Mouse (Mus musculus) CH12.LX (cell line): ENCODE results near the gene Hells. TPM values are rescaled to one million over a fixed set of nuclear protein-coding genes. Genes with fewer than 3 reads are reported as not detected.
A peak's percentile ranks its signal among the peaks of the same experiment; 100 is the strongest.

Experiments
- DNase-seq: peaks from one replicate; pipeline ENCODE4 v3.0.0-alpha.2; 2013; ENCODE audit errors: extremely low read depth
- H3K27ac ChIP-seq: 2 replicates; pipeline ENCODE4 v1.5.1; 2012; ENCODE audit warnings: low read depth, mild to moderate bottlenecking, control low read depth, moderate library complexity; ENCODE audit not compliant: insufficient read depth
- H3K27me3 ChIP-seq: replicated peaks from 2 replicates; pipeline ENCODE3; 2012; ENCODE audit warnings: inconsistent platforms
- H3K36me3 ChIP-seq, 2 experiments: replicated peaks in 1 of 2; 2 replicates each; pipeline versions ENCODE3 to v1.6.1; 2012; ENCODE audit warnings: inconsistent platforms in 1 of 2, low read length in 1 of 2, mild to moderate bottlenecking in 1 of 2, mixed read lengths in 1 of 2, moderate library complexity in 1 of 2; ENCODE audit not compliant: control insufficient read depth in 1 of 2, insufficient read depth in 1 of 2
- H3K4me1 ChIP-seq, 2 experiments: 2 replicates each; pipeline ENCODE4 v1.6.1; 2012; ENCODE audit warnings: inconsistent platforms in 1 of 2, moderate library complexity in 1 of 2; ENCODE audit not compliant: insufficient read depth in 2 of 2, control insufficient read depth in 1 of 2
- H3K4me2 ChIP-seq: 2 replicates; pipeline ENCODE4 v1.6.1; 2012; ENCODE audit warnings: low read depth, mild to moderate bottlenecking, control low read depth; ENCODE audit not compliant: poor library complexity, insufficient read depth, severe bottlenecking
- H3K4me3 ChIP-seq, 3 experiments: fragments of 150-350 bp in 1 of 3; sonication (generic) in 1 of 3; replicated peaks in 1 of 3; 2 replicates each; pipeline versions ENCODE3 to v1.5.1; 2011 to 2012; ENCODE audit warnings: low read depth in 2 of 3, low read length in 2 of 3, mild to moderate bottlenecking in 2 of 3, moderate library complexity in 2 of 3, control low read depth in 1 of 3, improper control_type of control experiment in 1 of 3, inconsistent platforms in 1 of 3, mixed read lengths in 1 of 3; ENCODE audit not compliant: poor library complexity in 1 of 3
- H3K79me2 ChIP-seq: replicated peaks from 2 replicates; pipeline ENCODE4 v1.6.1; 2012; ENCODE audit warnings: mild to moderate bottlenecking, moderate library complexity; ENCODE audit not compliant: control insufficient read depth, poor library complexity, insufficient read depth, severe bottlenecking; ENCODE audit errors: extremely low read depth
- H3K9ac ChIP-seq: 2 replicates; pipeline ENCODE4 v1.6.1; 2012; ENCODE audit warnings: low read depth, mild to moderate bottlenecking, control low read depth, moderate library complexity; ENCODE audit not compliant: insufficient read depth
- H3K9me3 ChIP-seq: replicated peaks from 2 replicates; pipeline ENCODE3; 2012; ENCODE audit warnings: low read length, inconsistent platforms, mixed read lengths
- BHLHE40 ChIP-seq: IDR thresholded peaks from 2 replicates; pipeline ENCODE4 v1.6.1; 2011; ENCODE audit warnings: mild to moderate bottlenecking, low read depth, low read length, improper control_type of control experiment
- CHD1 ChIP-seq: IDR thresholded peaks from 2 replicates; pipeline ENCODE4 v1.6.1; 2012; ENCODE audit warnings: low read depth, low read length, improper control_type of control experiment, inconsistent platforms
- CHD2 ChIP-seq: IDR thresholded peaks from 2 replicates; pipeline ENCODE4 v1.6.1; 2011; ENCODE audit warnings: low read length, improper control_type of control experiment
- CTCF ChIP-seq, 2 experiments: IDR thresholded peaks in 1 of 2; conservative IDR thresholded peaks in 1 of 2; 2 replicates each; pipeline ENCODE4 v1.5.1; 2011 to 2012; ENCODE audit warnings: low read depth in 2 of 2, low read length in 2 of 2, improper control_type of control experiment in 1 of 2, inconsistent platforms in 1 of 2, mild to moderate bottlenecking in 1 of 2, moderate library complexity in 1 of 2
- E2F4 ChIP-seq: IDR thresholded peaks from 2 replicates; pipeline ENCODE4 v1.6.1; 2011; ENCODE audit warnings: low read depth, low read length, improper control_type of control experiment; ENCODE audit not compliant: insufficient replicate concordance
- ELF1 ChIP-seq: IDR thresholded peaks from 2 replicates; pipeline ENCODE4 v1.6.1; 2014; ENCODE audit warnings: low read depth, mild to moderate bottlenecking, inconsistent platforms, low read length, improper control_type of control experiment
- EP300 ChIP-seq: IDR thresholded peaks from 2 replicates; pipeline ENCODE4 v1.6.1; 2011; ENCODE audit warnings: low read length, improper control_type of control experiment
- ETS1 ChIP-seq: conservative IDR thresholded peaks from 2 replicates; pipeline ENCODE4 v1.6.1; 2012; ENCODE audit warnings: low read depth, mild to moderate bottlenecking, inconsistent platforms, low read length, improper control_type of control experiment, moderate library complexity
- GABPA ChIP-seq: IDR thresholded peaks from 2 replicates; pipeline ENCODE4 v1.6.1; 2012; ENCODE audit warnings: low read depth, low read length, improper control_type of control experiment, inconsistent platforms; ENCODE audit not compliant: insufficient replicate concordance
- HCFC1 ChIP-seq: IDR thresholded peaks from 2 replicates; pipeline ENCODE4 v1.6.1; 2012; ENCODE audit warnings: low read depth, mild to moderate bottlenecking, inconsistent platforms, low read length, improper control_type of control experiment
- IRF4 ChIP-seq: IDR thresholded peaks from 2 replicates; pipeline ENCODE4 v1.6.1; 2014; ENCODE audit warnings: low read depth, mild to moderate bottlenecking, inconsistent platforms, low read length, improper control_type of control experiment
- JUN ChIP-seq: IDR thresholded peaks from 2 replicates; pipeline ENCODE4 v1.6.1; 2011; ENCODE audit warnings: low read depth, mild to moderate bottlenecking, low read length, improper control_type of control experiment, moderate library complexity; ENCODE audit not compliant: insufficient read depth
- JUND ChIP-seq: conservative IDR thresholded peaks from 2 replicates; pipeline ENCODE4 v1.6.1; 2011; ENCODE audit warnings: low read depth, low read length, improper control_type of control experiment
- KAT2A ChIP-seq: IDR thresholded peaks from 2 replicates; pipeline ENCODE4 v1.6.1; 2012; ENCODE audit warnings: low read length, improper control_type of control experiment, inconsistent platforms; ENCODE audit not compliant: insufficient replicate concordance
- MAFK ChIP-seq: IDR thresholded peaks from 2 replicates; pipeline ENCODE4 v1.6.1; 2011; ENCODE audit warnings: low read length, improper control_type of control experiment; ENCODE audit not compliant: insufficient replicate concordance
- MAX ChIP-seq: IDR thresholded peaks from 2 replicates; pipeline ENCODE4 v1.6.1; 2011; ENCODE audit warnings: low read length, improper control_type of control experiment
- MAZ ChIP-seq: IDR thresholded peaks from 2 replicates; pipeline ENCODE4 v1.6.1; 2012; ENCODE audit warnings: low read depth, mild to moderate bottlenecking, inconsistent platforms, low read length, improper control_type of control experiment, moderate library complexity
- MEF2A ChIP-seq: IDR thresholded peaks from 2 replicates; pipeline ENCODE4 v1.6.1; 2014; ENCODE audit warnings: low read depth, mild to moderate bottlenecking, inconsistent platforms, low read length, improper control_type of control experiment, borderline replicate concordance
- MXI1 ChIP-seq: IDR thresholded peaks from 2 replicates; pipeline ENCODE4 v1.6.1; 2011; ENCODE audit warnings: mild to moderate bottlenecking, low read depth, low read length, improper control_type of control experiment
- MYC ChIP-seq: IDR thresholded peaks from 2 replicates; pipeline ENCODE4 v1.6.1; 2011; ENCODE audit warnings: low read depth, mild to moderate bottlenecking, improper control_type of control experiment, low read length
- NELFE ChIP-seq: IDR thresholded peaks from 2 replicates; pipeline ENCODE4 v1.6.1; 2011; ENCODE audit warnings: low read depth, low read length, improper control_type of control experiment
- NRF1 ChIP-seq: IDR thresholded peaks from 2 replicates; pipeline ENCODE4 v1.6.1; 2014; ENCODE audit warnings: low read depth, mild to moderate bottlenecking, inconsistent platforms, low read length, improper control_type of control experiment, moderate library complexity
- PAX5 ChIP-seq: IDR thresholded peaks from 2 replicates; pipeline ENCODE4 v1.6.1; 2012; ENCODE audit warnings: low read length, inconsistent platforms, mixed read lengths
- POLR2A ChIP-seq: IDR thresholded peaks from 2 replicates; pipeline ENCODE4 v1.6.1; 2011; ENCODE audit warnings: low read depth, mild to moderate bottlenecking, improper control_type of control experiment, low read length
- POLR2AphosphoS2 ChIP-seq: IDR thresholded peaks from 2 replicates; pipeline ENCODE4 v1.6.1; 2011; ENCODE audit warnings: low read depth, low read length, improper control_type of control experiment
- RAD21 ChIP-seq: IDR thresholded peaks from 2 replicates; pipeline ENCODE4 v1.6.1; 2011; ENCODE audit warnings: low read depth, mild to moderate bottlenecking, low read length, improper control_type of control experiment, moderate library complexity
- RCOR1 ChIP-seq: conservative IDR thresholded peaks from 2 replicates; pipeline ENCODE4 v1.6.1; 2012; ENCODE audit warnings: low read depth, mild to moderate bottlenecking, inconsistent platforms, low read length, improper control_type of control experiment
- SIN3A ChIP-seq: IDR thresholded peaks from 2 replicates; pipeline ENCODE4 v1.6.1; 2012; ENCODE audit warnings: low read length, improper control_type of control experiment, inconsistent platforms
- SMC3 ChIP-seq: IDR thresholded peaks from 2 replicates; pipeline ENCODE4 v1.6.1; 2011; ENCODE audit warnings: low read depth, low read length, improper control_type of control experiment
- TBP ChIP-seq: conservative IDR thresholded peaks from 2 replicates; pipeline ENCODE4 v1.6.1; 2011; ENCODE audit warnings: low read depth, low read length, improper control_type of control experiment
- TCF12 ChIP-seq: IDR thresholded peaks from 2 replicates; pipeline ENCODE4 v1.6.1; 2014; ENCODE audit warnings: low read depth, mild to moderate bottlenecking, inconsistent platforms, low read length, improper control_type of control experiment
- UBTF ChIP-seq: IDR thresholded peaks from 2 replicates; pipeline ENCODE4 v1.6.1; 2012; ENCODE audit warnings: low read depth, mild to moderate bottlenecking, inconsistent platforms, low read length, improper control_type of control experiment, moderate library complexity
- USF1 ChIP-seq: IDR thresholded peaks from 2 replicates; pipeline ENCODE4 v1.6.1; 2014; ENCODE audit warnings: low read depth, mild to moderate bottlenecking, inconsistent platforms, low read length, improper control_type of control experiment
- USF2 ChIP-seq: conservative IDR thresholded peaks from 2 replicates; pipeline ENCODE4 v1.6.1; 2011; ENCODE audit warnings: low read depth, low read length, improper control_type of control experiment
- ZC3H11A ChIP-seq: IDR thresholded peaks from 2 replicates; pipeline ENCODE4 v1.6.1; 2012; ENCODE audit warnings: low read depth, mild to moderate bottlenecking, inconsistent platforms, low read length, improper control_type of control experiment
- ZKSCAN1 ChIP-seq: IDR thresholded peaks from 2 replicates; pipeline ENCODE4 v1.6.1; 2012; ENCODE audit warnings: low read depth, inconsistent platforms, low read length, improper control_type of control experiment, borderline replicate concordance
- ZMIZ1 ChIP-seq: IDR thresholded peaks from 2 replicates; pipeline ENCODE4 v1.6.1; 2012; ENCODE audit warnings: low read depth, mild to moderate bottlenecking, inconsistent platforms, low read length, improper control_type of control experiment
- ZNF384 ChIP-seq: IDR thresholded peaks from 2 replicates; pipeline ENCODE4 v1.6.1; 2012; ENCODE audit warnings: low read depth, low read length, improper control_type of control experiment, inconsistent platforms
- dilution Hi-C: fragments of 300-500 bp; cut with MboI; formaldehyde crosslinking; loops from 2 replicates; pipeline ENCODE4 v1.14.3; 2020; ENCODE audit warnings: low sequenced_read_pairs; ENCODE audit not compliant: extremely low pct_unique_long_range_greater_than_20kb, extremely low pct_ligation_motif_present
- in situ Hi-C: fragments of 300-500 bp; cut with MboI; formaldehyde crosslinking; loops from 3 replicates; pipeline ENCODE4 v1.14.3; 2019; ENCODE audit warnings: low sequenced_read_pairs, low pct_ligation_motif_present, low pct_unique_long_range_greater_than_20kb, mixed read lengths
- polyA plus RNA-seq: library from polyadenylated mRNA; unstranded; fragments of >175 nt; gene quantifications from 2 replicates; pipeline ENCODE4 v1.2.1, GENCODE M21; 2012; ENCODE audit warnings: low read depth; ENCODE audit not compliant: insufficient read length
- total RNA-seq, 2 experiments: library from RNA; depleted of rRNA; stranded (reverse); fragments of 300-350 nt in 1 of 2; fragments of >200 nt in 1 of 2; gene quantifications; 2 replicates each; pipeline ENCODE4 v1.2.3; 2012 to 2014

Gene Hells
- total RNA-seq (2012; rRNA removed) = 73.2 and 98.6 TPM in 2 replicates
- total RNA-seq (2014; rRNA removed) = 131 and 153 TPM in 2 replicates
- 378 and 393 TPM in 2 replicates for polyA plus RNA-seq

- H3K9ac ChIP-seq = peak within 1 kb of the TSS; percentile 89
- peaks cover 17 to 45% of the 10 kb centered on the region in 2 experiments for H3K36me3 ChIP-seq
- peak within 1 kb of the TSS; percentile 94 for H3K4me2 ChIP-seq
- DNase-seq = peak; percentile 92
- no peaks in the 10 kb centered on the region for H3K27me3 ChIP-seq
- peak within 1 kb of the TSS; percentile 65 for H3K27ac ChIP-seq
- peaks cover 42% of the 10 kb centered on the region for H3K79me2 ChIP-seq
- no peaks in the 10 kb centered on the region for H3K9me3 ChIP-seq
- H3K4me1 ChIP-seq = peaks cover 4 to 37% of the 10 kb centered on the region in 2 experiments
- dilution Hi-C loops = no loop called here
- peak; percentile 98 for TF ChIP-seq E2F4
- TF ChIP-seq PAX5 = no peak
- no peak for TF ChIP-seq MAFK
- TF ChIP-seq EP300 = no peak
- TF ChIP-seq IRF4 = no peak
- TF ChIP-seq JUN = no peak
- TF ChIP-seq CHD2 = peak; percentile 99
- peak; percentile 93 for TF ChIP-seq POLR2A
- TF ChIP-seq USF2 = no peak
- 0 out of 2 replicates have a peak, but pooled peaks have one; percentile 50 for TF ChIP-seq MEF2A
- peak; percentile 69 for TF ChIP-seq HCFC1
- TF ChIP-seq BHLHE40 = peak; percentile 61
- peak; percentile 83 for TF ChIP-seq TCF12
- TF ChIP-seq MAZ = no peak
- peak; percentile 40; the same call in 1 of the 2 replicates for TF ChIP-seq ELF1
- TF ChIP-seq MAX = peak; percentile 86
- no peak; the same call in 1 of the 2 replicates for TF ChIP-seq NRF1
- no peak for TF ChIP-seq ETS1
- peak; percentile 63; the same call in 1 of the 2 replicates for TF ChIP-seq TBP
- TF ChIP-seq KAT2A = peak; percentile 90
- TF ChIP-seq UBTF = peak; percentile 60; the same call in 1 of the 2 replicates
- no peak for TF ChIP-seq RCOR1
- no peak for TF ChIP-seq SMC3
- TF ChIP-seq JUND = no peak
- no peak for TF ChIP-seq GABPA
- TF ChIP-seq ZNF384 = no peak
- no peak for TF ChIP-seq ZC3H11A
- TF ChIP-seq ZMIZ1 = peak; percentile 93
- TF ChIP-seq USF1 = no peak
- no peak for TF ChIP-seq RAD21
- peak; percentile 33; the same call in 1 of the 2 replicates for TF ChIP-seq MYC
- peak; percentile 90; the same call in 1 of the 2 replicates for TF ChIP-seq POLR2AphosphoS2
- peak; percentile 93 for TF ChIP-seq NELFE
- no peak for TF ChIP-seq CHD1
- TF ChIP-seq SIN3A = peak; percentile 91
- TF ChIP-seq ZKSCAN1 = no peak
- TF ChIP-seq CTCF (conservative IDR thresholded peaks at IDR 0.05 in 1 of 2, IDR thresholded peaks at IDR 0.05 in 1 of 2; ENCODE audit: low read depth in 2 of 2, low read length in 2 of 2) = no peak
- peak; percentile 90 for TF ChIP-seq MXI1
- TF ChIP-seq, all 38 proteins: peak for 18
- peak within 1 kb of the TSS; percentile 73 to 93 (median 87) for H3K4me3 ChIP-seq
- in situ Hi-C loops = no loop called here
Measured at GRCm38 (mm10) chr19:38930788-38931565, at the start of gene Hells. Hells (plus strand) TSS chr19:38930915.
